In the genomic region with DNA sequence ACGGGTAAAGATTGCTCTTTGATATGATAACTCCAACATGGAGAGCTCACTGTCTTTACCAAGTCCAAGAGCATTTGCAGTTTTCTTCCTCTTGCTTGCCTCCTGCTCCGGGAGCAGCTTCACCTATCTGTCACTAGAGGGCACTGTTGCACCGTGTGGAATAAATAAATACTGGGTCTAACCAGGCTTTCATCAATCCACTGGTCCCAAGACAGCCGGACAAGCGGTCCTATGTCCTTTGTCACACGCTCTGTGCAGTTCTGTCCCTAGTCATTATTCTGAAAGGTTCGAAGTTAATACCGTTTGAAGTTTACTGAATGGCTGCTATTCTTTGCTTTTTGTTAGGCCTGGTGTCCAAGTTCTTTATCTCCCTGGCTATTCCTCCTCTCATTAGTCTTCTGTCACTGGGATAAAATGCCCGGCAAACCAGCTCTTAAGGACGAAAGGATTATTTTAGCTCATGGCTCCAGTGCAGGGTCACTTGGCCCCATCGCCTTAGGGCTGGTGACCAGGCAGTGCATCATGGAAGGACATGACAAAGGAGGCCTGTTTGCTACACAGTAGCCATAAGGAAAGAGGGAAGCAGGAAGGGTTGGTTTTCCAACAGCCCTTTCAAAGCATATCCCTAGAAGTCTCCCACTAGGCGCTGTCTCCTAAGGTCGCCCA, we compare ENCODE assay signal across 9 mouse cellular contexts. TPM values are rescaled to one million over a fixed set of nuclear protein-coding genes. Genes with fewer than 3 reads are reported as not detected.
DNase-seq lines count a peak whose midpoint lies in the region; ATAC-seq and TF ChIP-seq lines count a peak whose summit lies in the region.
"Had no signal": no experiment of that assay in that cellular context is flagged by ENCODE, and none has a peak within 500 bp of the region (broad histone marks: within the 10 kb centered on the region; RNA-seq: fewer than 3 reads in every experiment).

No protein-coding gene starts in this region.

- H3K4me1 ChIP-seq in MEL (ENCODE audit: control insufficient read depth in 1 of 2, insufficient read depth in 2 of 2, low read length in 2 of 2) = no peaks in the 10 kb centered on the region
- no peaks in the 10 kb centered on the region for H3K4me1 ChIP-seq in forebrain, embryonic 14.5 days (ENCODE audit: control insufficient read depth, insufficient read depth, low read length)
- H3K4me1 ChIP-seq in lung, embryonic 16.5 days (replicated peaks; ENCODE audit: control insufficient read depth, insufficient read depth, low read length) = no peaks in the 10 kb centered on the region
- H3K4me1 ChIP-seq: limb, embryonic 15.5 days had no signal

- peak; percentile 76 for DNase-seq in MEL (ENCODE audit: low read depth, low spot score)
- DNase-seq in c-Kit-negative CD71-positive TER-119-positive erythroid progenitor cells, embryonic 14.5 days (ENCODE audit: low read depth, low spot score) = peak; percentile 20
- peak; percentile 92 for DNase-seq in forebrain, embryonic 14.5 days (ENCODE audit: low spot score)
- peak; percentile 77 for DNase-seq in heart, postnatal 4 days
- peak; percentile 79 for DNase-seq in layer of hippocampus, adult 11-12 months (ENCODE audit: low spot score)
- peak; percentile 55 for DNase-seq in ovary, postnatal 14 days (ENCODE audit: low spot score)
- DNase-seq in thymus, postnatal 4 days = peak; percentile 51

- peak; percentile 79 for ATAC-seq in forebrain, embryonic 14.5 days
- ATAC-seq in lung, embryonic 16.5 days (ENCODE audit: low read depth) = peak; percentile 78

- 17% methylated on average over 13 of the region's 13 CpGs for WGBS in forebrain, embryonic 14.5 days
- WGBS in lung, embryonic 16.5 days = 18% methylated on average over 13 of the region's 13 CpGs

- no peaks in the 10 kb centered on the region for H3K36me3 ChIP-seq in MEL (ENCODE audit: control insufficient read depth in 1 of 2, insufficient read depth in 2 of 2, low read length in 2 of 2)
- no peaks in the 10 kb centered on the region for H3K36me3 ChIP-seq in forebrain, embryonic 14.5 days (ENCODE audit: control insufficient read depth, insufficient read depth, low read length)
- no peaks in the 10 kb centered on the region for H3K36me3 ChIP-seq in lung, embryonic 16.5 days (ENCODE audit: control insufficient read depth, insufficient read depth, low read length)
- H3K36me3 ChIP-seq: limb, embryonic 15.5 days had no signal

- peak; percentile 84 to 97 (median 94) for TF ChIP-seq CTCF in MEL (IDR thresholded peaks at IDR 0.05 in 2 of 3, conservative IDR thresholded peaks at IDR 0.05 in 1 of 3; ENCODE audit: control insufficient read depth in 1 of 3, insufficient read depth in 1 of 3, low read depth in 2 of 3, low read length in 3 of 3, poor library complexity in 1 of 3, severe bottlenecking in 1 of 3)

- H3K27me3 ChIP-seq in MEL (ENCODE audit: control insufficient read depth in 1 of 2, insufficient read depth in 2 of 2, low read length in 2 of 2) = no peaks in the 10 kb centered on the region
- H3K27me3 ChIP-seq in forebrain, embryonic 14.5 days (replicated peaks; ENCODE audit: control insufficient read depth, insufficient read depth, low read length) = no peaks in the 10 kb centered on the region
- H3K27me3 ChIP-seq in lung, embryonic 16.5 days (ENCODE audit: control insufficient read depth, insufficient read depth, low read depth, low read length) = no peaks in the 10 kb centered on the region

- H3K4me3 ChIP-seq in MEL (ENCODE audit: control insufficient read depth in 1 of 2, insufficient read depth in 1 of 2, low read depth in 2 of 2, low read length in 2 of 2) = no peak overlapping the region
- H3K4me3 ChIP-seq in forebrain, embryonic 14.5 days (ENCODE audit: low read depth, low read length) = no peak overlapping the region
- H3K4me3 ChIP-seq in lung, embryonic 16.5 days (ENCODE audit: low read length) = no peak overlapping the region
- H3K4me3 ChIP-seq: limb, embryonic 15.5 days had no signal

- TF ChIP-seq RAD21 in MEL (IDR thresholded peaks at IDR 0.05; ENCODE audit: low read depth, low read length) = peak; percentile 91

- no peak overlapping the region for H3K4me2 ChIP-seq in forebrain, embryonic 14.5 days (ENCODE audit: low read length)
- no peak overlapping the region for H3K4me2 ChIP-seq in lung, embryonic 16.5 days (ENCODE audit: low read depth, low read length)
- H3K4me2 ChIP-seq: limb, embryonic 15.5 days had no signal

- H3K27ac ChIP-seq in MEL (ENCODE audit: control insufficient read depth, low read depth, low read length) = no peak overlapping the region
- H3K27ac ChIP-seq in forebrain, embryonic 14.5 days (ENCODE audit: low read depth, low read length) = no peak overlapping the region
- H3K27ac ChIP-seq in lung, embryonic 16.5 days (ENCODE audit: low read length) = no peak overlapping the region
- H3K27ac ChIP-seq: limb, embryonic 15.5 days had no signal

- no peak for TF ChIP-seq POLR2A in MEL (IDR thresholded peaks at IDR 0.05; ENCODE audit: control insufficient read depth in 1 of 2, insufficient read depth in 1 of 2, low read depth in 1 of 2, low read length in 2 of 2, poor library complexity in 1 of 2)

- no peak for TF ChIP-seq EP300 in MEL (IDR thresholded peaks at IDR 0.05; ENCODE audit: low read depth in 1 of 2, low read length in 2 of 2)

- no peaks in the 10 kb centered on the region for H3K9me3 ChIP-seq in MEL (replicated peaks; ENCODE audit: insufficient read depth, low read length)
- H3K9me3 ChIP-seq in forebrain, embryonic 14.5 days (replicated peaks; ENCODE audit: control insufficient read depth, low read length) = no peaks in the 10 kb centered on the region
- peaks cover 3% of the 10 kb centered on the region; the same call in 1 of the 2 replicates for H3K9me3 ChIP-seq in lung, embryonic 16.5 days (ENCODE audit: control insufficient read depth, low read length)
- H3K9me3 ChIP-seq: limb, embryonic 15.5 days had no signal

- H3K79me2 ChIP-seq in MEL (ENCODE audit: control insufficient read depth, insufficient read depth, low read length, poor library complexity) = no peaks in the 10 kb centered on the region

- no peak overlapping the region for H3K9ac ChIP-seq in MEL (ENCODE audit: control insufficient read depth, low read depth, low read length, poor library complexity, severe bottlenecking)
- H3K9ac ChIP-seq in forebrain, embryonic 14.5 days (ENCODE audit: low read length) = no peak overlapping the region
- H3K9ac ChIP-seq in lung, embryonic 16.5 days (ENCODE audit: low read length) = no peak overlapping the region
- H3K9ac ChIP-seq: limb, embryonic 15.5 days had no signal

TF ChIP-seq in MEL, 35 proteins besides CTCF, POLR2A, EP300 and RAD21:
- TF ChIP-seq MYC (IDR thresholded peaks at IDR 0.05; ENCODE audit: low read depth, low read length) (no peak), SIN3A (IDR thresholded peaks at IDR 0.05; ENCODE audit: low read length) (peak; percentile 24; the same call in 1 of the 2 replicates), MAX (IDR thresholded peaks at IDR 0.05; ENCODE audit: low read length) (no peak), BHLHE40 (IDR thresholded peaks at IDR 0.05; ENCODE audit: borderline replicate concordance, low read depth, low read length) (0 out of 2 replicates have a peak, but pooled peaks have one; percentile 32), SMC3 (IDR thresholded peaks at IDR 0.05; ENCODE audit: low read depth, low read length) (peak; percentile 77), ZC3H11A (IDR thresholded peaks at IDR 0.05; ENCODE audit: low read depth, low read length) (peak; percentile 71), ZNF384 (IDR thresholded peaks at IDR 0.05; ENCODE audit: low read depth, low read length) (no peak)
TF ChIP-seq in MEL: peak in this region for 4.

RNA-seq across cellular contexts. Expression of gene Mcoln2, which starts 35.5 kb away (rescaled TPM):
- total RNA-seq in MEL (2012; rRNA removed) = 0.42 and 0.65 TPM in 2 replicates
- polyA plus RNA-seq in MEL (2012; ENCODE audit: insufficient read depth in 1 of 2, insufficient read length in 2 of 2, low read depth in 1 of 2, low replicate concordance in 2 of 2, missing spikeins in 1 of 2) = under 1 TPM in 1 of 2 experiments, not detected in 1; 0.10 TPM
- polyA plus RNA-seq in forebrain, embryonic 14.5 days (2014; fragmentation: Nextera tagmentation; extraction: Ambion mirVana) = 0.56 TPM in 1 of 2 replicates, not detected in the other
- under 1 TPM; 0.36 to 0.74 TPM for total RNA-seq in heart, postnatal 4 days (2021)
- 0.75 and 1.1 TPM in 2 replicates for polyA plus RNA-seq in lung, embryonic 16.5 days (2015; fragmentation: Nextera tagmentation; extraction: Ambion mirVana)

RNA-seq across cellular contexts. Expression of gene Lpar3, which starts 35.6 kb away (rescaled TPM):
- total RNA-seq in MEL (2012; rRNA removed) = not detected in 2 replicates
- polyA plus RNA-seq in MEL (2012; ENCODE audit: insufficient read depth in 1 of 2, insufficient read length in 2 of 2, low read depth in 1 of 2, low replicate concordance in 2 of 2, missing spikeins in 1 of 2) = not detected
- polyA plus RNA-seq in forebrain, embryonic 14.5 days (2014; fragmentation: Nextera tagmentation; extraction: Ambion mirVana) = 0.13 and 0.20 TPM in 2 replicates
- 10 to 100 TPM; 10.0 to 12.0 TPM for total RNA-seq in heart, postnatal 4 days (2021)
- polyA plus RNA-seq in lung, embryonic 16.5 days (2015; fragmentation: Nextera tagmentation; extraction: Ambion mirVana) = 2.0 and 2.5 TPM in 2 replicates

Comparison
In these comparisons a context has a peak if more than half of its experiments do, and no peak if none do; other contexts are left out.
1. DNase-seq: peak in every context shown above with its lines; median percentile 92 in forebrain, embryonic 14.5 days; 79 in layer of hippocampus, adult 11-12 months; 77 in heart, postnatal 4 days; 76 in MEL; 55 in ovary, postnatal 14 days; 51 in thymus, postnatal 4 days; 20 in c-Kit-negative CD71-positive TER-119-positive erythroid progenitor cells, embryonic 14.5 days.